Mouse (Mus musculus) lung, postnatal 0 days (tissue): ENCODE data around the gene Dnajc14. TPM values are rescaled to one million over a fixed set of nuclear protein-coding genes. Genes with fewer than 3 reads are reported as not detected.
A peak's percentile ranks its signal among the peaks of the same experiment; 100 is the strongest.
"Not testable (repeated sequence)": the region's sequence is repeated elsewhere in the genome, so short reads cannot be mapped to it uniquely, and the experiment has no call there.

Experiments
- ATAC-seq: fragments of 200-750 bp; cut with Nextera tagmentation; 2 replicates; pipeline ENCODE4 v1.8.0; 2017; ENCODE audit warnings: moderate library complexity
- DNase-seq: peaks from one replicate; pipeline ENCODE4 v3.0.0-alpha.2; 2016; ENCODE audit warnings: low spot score
- H3K27ac ChIP-seq: fragments of 300-500 bp; sonication (generic); 2 replicates; pipeline ENCODE4 v1.5.1; 2014; ENCODE audit warnings: antibody characterized with exemption, mild to moderate bottlenecking, low read length, mixed read lengths
- H3K27me3 ChIP-seq: fragments of 300-500 bp; sonication (generic); replicated peaks from 2 replicates; pipeline ENCODE4 v1.6.1; 2014; ENCODE audit warnings: low read length, mixed read lengths; ENCODE audit not compliant: insufficient read depth
- H3K36me3 ChIP-seq: fragments of 300-500 bp; sonication (generic); 2 replicates; pipeline ENCODE4 v1.6.1; 2014; ENCODE audit warnings: low read length, mixed read lengths; ENCODE audit not compliant: insufficient read depth
- H3K4me1 ChIP-seq: fragments of 300-500 bp; sonication (generic); 2 replicates; pipeline ENCODE4 v1.6.1; 2014; ENCODE audit warnings: antibody characterized with exemption, low read depth, low read length, mixed read lengths; ENCODE audit not compliant: insufficient read depth
- H3K4me2 ChIP-seq: fragments of 300-500 bp; sonication (generic); replicated peaks from 2 replicates; pipeline ENCODE4 v1.6.1; 2014; ENCODE audit warnings: low read depth, mild to moderate bottlenecking, low read length, moderate library complexity, mixed read lengths
- H3K4me3 ChIP-seq: fragments of 300-500 bp; sonication (generic); 2 replicates; pipeline ENCODE4 v1.5.1; 2014; ENCODE audit warnings: low read depth, low read length
- H3K9ac ChIP-seq: fragments of 300-500 bp; sonication (generic); replicated peaks from 2 replicates; pipeline ENCODE4 v1.6.1; 2014; ENCODE audit warnings: low read depth, mild to moderate bottlenecking
- H3K9me3 ChIP-seq: fragments of 300-500 bp; sonication (generic); 2 replicates; pipeline ENCODE4 v1.6.1; 2016; ENCODE audit warnings: low read length, mixed read lengths
- CTCF ChIP-seq: IDR thresholded peaks from 2 replicates; pipeline ENCODE4 v1.5.1; 2016; ENCODE audit warnings: antibody characterized with exemption, mild to moderate bottlenecking
- EP300 ChIP-seq: IDR thresholded peaks from 2 replicates; pipeline ENCODE4 v1.6.1; 2016; ENCODE audit warnings: antibody characterized with exemption, mild to moderate bottlenecking, control low read depth
- WGBS: fragments of 180-500 bp; shearing (Covaris S2); extraction: QIAGEN DNeasy Blood & Tissue Kit; methylation state at CpG from one replicate; pipeline ENCODE4 v1.1.7; 2014; 5-methylcytosine and 5-hydroxymethylcytosine counted together
- polyA plus RNA-seq: library from polyadenylated mRNA; unstranded; fragments of >200 nt; fragmentation: Nextera tagmentation; extraction: Ambion mirVana; gene quantifications from 2 replicates; pipeline ENCODE4 v1.2.1, GENCODE M21; 2015

Dnajc14 gene
- polyA plus RNA-seq, 1 experiment from 2014 or later: 44.0 TPM

DNA sequence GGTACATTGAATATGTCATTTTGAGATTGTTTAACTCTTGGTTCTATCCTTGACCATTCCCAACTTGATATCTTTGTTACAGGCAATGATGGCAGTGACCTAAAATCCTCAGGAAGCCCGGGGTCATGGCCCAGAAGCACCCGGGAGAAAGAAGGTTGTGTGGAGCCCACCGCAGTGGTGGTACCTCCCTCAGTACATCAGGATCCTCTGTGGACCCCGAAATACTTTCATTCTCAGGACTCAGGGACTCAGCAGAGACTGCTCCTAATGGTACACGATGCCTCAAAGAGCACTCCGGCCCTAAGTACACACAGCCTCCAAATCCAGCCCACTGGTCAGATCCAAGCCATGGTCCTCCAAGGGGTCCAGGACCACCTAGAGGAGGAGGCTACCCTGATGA, 2.2 kb downstream of the Dnajc14 start:
- peak overlapping the region; percentile 91; the same call in 1 of the 2 replicates for H3K27ac ChIP-seq
- 48% methylated on average over 6 of the region's 6 CpGs for WGBS
- peaks cover 1% of the 10 kb centered on the region; the same call in 1 of the 2 replicates for H3K36me3 ChIP-seq
- peaks cover 33% of the 10 kb centered on the region for H3K4me1 ChIP-seq
- H3K27me3 ChIP-seq: no peaks in the 10 kb centered on the region
- no peaks in the 10 kb centered on the region for H3K9me3 ChIP-seq
- DNase-seq: no peak
- no peak for TF ChIP-seq CTCF
- no peak for TF ChIP-seq EP300
- ATAC-seq: no peak
- H3K4me3 ChIP-seq: peak overlapping the region; percentile 73
- H3K4me2 ChIP-seq: peak overlapping the region; percentile 79
- peak overlapping the region; percentile 51 for H3K9ac ChIP-seq

- peak overlapping the region; percentile 79 for H3K4me2 ChIP-seq
- H3K27me3 ChIP-seq: no peaks in the 10 kb centered on the region
- DNase-seq: no peak
- no peak overlapping the region for H3K4me3 ChIP-seq
- H3K27ac ChIP-seq: no peak overlapping the region
- peaks cover 33% of the 10 kb centered on the region for H3K4me1 ChIP-seq
- 87% methylated on average over 8 of the region's 8 CpGs for WGBS
- TF ChIP-seq EP300: no peak
- peak overlapping the region; percentile 13; the same call in 1 of the 2 replicates for H3K9ac ChIP-seq
- no peaks in the 10 kb centered on the region for H3K36me3 ChIP-seq
- no peak for ATAC-seq
- no peaks in the 10 kb centered on the region for H3K9me3 ChIP-seq
Measured at GRCm38 (mm10) chr10:128807018-128807417, 3.2 kb downstream of the Dnajc14 start.

- DNase-seq (no peak), ATAC-seq (no peak)
- no peak within 1 kb of the TSS for H3K4me2 ChIP-seq
- H3K9ac ChIP-seq: no peak within 1 kb of the TSS
- H3K27me3 ChIP-seq: no peaks in the 10 kb centered on the region
- no peak within 1 kb of the TSS for H3K4me3 ChIP-seq
- no peak for TF ChIP-seq CTCF
- no peak within 1 kb of the TSS for H3K27ac ChIP-seq
- no peaks in the 10 kb centered on the region for H3K9me3 ChIP-seq
- 82% methylated on average over 13 of the region's 13 CpGs for WGBS
- no peaks in the 10 kb centered on the region for H3K4me1 ChIP-seq
- peaks cover 24% of the 10 kb centered on the region; the same call in 1 of the 2 replicates for H3K36me3 ChIP-seq
Measured at GRCm38 (mm10) chr10:128817033-128817432, 13.2 kb downstream of the Dnajc14 start, which contains the start of gene Sarnp. Sarnp (plus strand) TSS chr10:128817333.

DNA sequence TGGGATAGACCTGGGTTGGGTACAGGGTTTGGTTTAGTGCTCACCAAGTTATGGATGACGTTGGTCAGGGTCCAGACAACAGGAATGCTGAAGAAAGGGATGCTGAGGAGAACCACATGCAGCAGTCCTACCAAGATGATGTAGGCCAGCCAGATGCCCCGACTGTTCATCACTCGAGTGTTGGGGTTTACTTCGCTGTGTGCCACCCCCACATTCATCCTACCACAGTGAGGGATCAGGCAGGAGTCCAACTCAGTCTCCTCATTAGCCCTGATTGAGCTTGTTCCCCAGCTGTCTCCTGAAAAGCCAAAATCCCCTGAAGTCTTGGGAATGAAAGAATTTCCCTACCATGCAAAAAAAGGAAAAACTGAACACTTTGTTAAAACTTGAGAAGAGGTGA, 16.4 kb downstream of the Dnajc14 start:
- Histone ChIP-seq H3K27me3 (no peaks in the 10 kb centered on the region), H3K36me3 (peaks cover 16% of the 10 kb centered on the region; the same call in 1 of the 2 replicates), H3K9ac (no peak overlapping the region), H3K4me2 (no peak overlapping the region), H3K4me1 (peaks cover 6% of the 10 kb centered on the region; the same call in 1 of the 2 replicates), H3K9me3 (no peaks in the 10 kb centered on the region), H3K4me3 (no peak overlapping the region), H3K27ac (no peak overlapping the region)
- TF ChIP-seq CTCF: no peak
- TF ChIP-seq EP300: no peak
- no peak for DNase-seq
- no peak for ATAC-seq
- WGBS: 75% methylated on average over 4 of the region's 4 CpGs

DNA sequence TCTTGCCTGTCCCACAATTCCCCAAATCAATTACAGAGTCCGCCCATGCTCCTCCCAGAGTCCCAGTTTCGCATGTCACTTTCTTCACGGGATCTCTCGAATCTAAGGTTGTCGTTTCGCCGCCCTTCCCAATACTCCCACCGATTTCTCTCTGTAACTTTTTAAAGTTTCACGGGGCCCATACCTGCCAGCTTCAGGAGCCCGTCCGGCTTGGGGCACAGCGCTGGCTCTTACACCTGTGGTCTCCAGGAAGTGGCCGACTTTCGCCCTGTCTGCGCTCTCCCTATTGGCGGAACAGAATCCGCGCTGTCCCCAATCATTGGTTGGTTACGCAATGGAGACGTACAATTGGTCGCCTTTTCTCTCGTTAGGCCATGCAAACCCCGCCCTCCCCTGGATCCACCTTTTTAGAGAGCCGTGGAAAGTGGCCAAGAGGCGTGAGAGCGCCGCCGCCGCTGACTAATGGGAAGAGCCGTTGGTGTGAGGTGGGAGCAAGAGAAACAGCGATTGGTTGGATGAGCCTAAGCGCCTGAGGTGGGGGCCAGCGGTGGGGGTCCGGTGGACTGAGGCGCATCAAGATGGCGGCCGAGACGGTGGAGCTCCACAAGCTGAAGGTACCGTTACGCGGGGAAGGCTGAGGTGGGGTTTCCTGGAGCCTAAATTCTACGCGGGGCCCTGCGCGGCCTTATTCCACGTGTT, 17.6 kb downstream of the Dnajc14 start, which contains the start of gene Ormdl2:
Gene Ormdl2 (minus strand): TSS at position 288 of the 699 bp plus-strand sequence.
- ATAC-seq: peak; percentile 99
- peak within 1 kb of the TSS; percentile 68 for H3K4me2 ChIP-seq
- peak; percentile 80 for TF ChIP-seq EP300
- peak; percentile 26 for TF ChIP-seq CTCF
- peaks cover 16% of the 10 kb centered on the region; the same call in 1 of the 2 replicates for H3K36me3 ChIP-seq
- no peaks in the 10 kb centered on the region for H3K27me3 ChIP-seq
- no peaks in the 10 kb centered on the region for H3K9me3 ChIP-seq
- peaks cover 6% of the 10 kb centered on the region; the same call in 1 of the 2 replicates for H3K4me1 ChIP-seq
- H3K4me3 ChIP-seq: peak within 1 kb of the TSS; percentile 63
- peak within 1 kb of the TSS; percentile 62; the same call in 1 of the 2 replicates for H3K27ac ChIP-seq
- peak within 1 kb of the TSS; percentile 75 for H3K9ac ChIP-seq
- under 1% methylated on average over 46 of the region's 46 CpGs for WGBS
- peak; percentile 100 for DNase-seq

DNA sequence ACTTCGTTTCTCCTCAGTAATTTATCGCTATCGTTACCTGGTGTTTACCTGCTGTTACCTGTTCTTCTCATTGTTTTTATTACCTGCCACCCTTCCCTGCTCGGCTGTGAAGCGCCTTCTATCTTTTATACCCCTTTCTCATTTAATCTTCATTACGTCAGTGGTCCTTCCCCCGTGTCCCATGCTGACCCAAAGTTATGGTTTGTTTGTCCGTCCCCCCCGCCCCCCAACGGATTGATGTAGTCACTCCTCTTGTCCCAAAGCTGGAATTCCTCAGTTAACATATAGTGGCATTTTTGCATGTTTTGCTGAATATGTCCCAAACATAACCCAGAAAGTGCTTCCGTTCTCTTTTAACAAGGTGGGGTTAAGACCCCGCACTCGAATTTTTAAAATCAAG, 18.3 kb downstream of the Dnajc14 start:
- 3% methylated on average over 13 of the region's 13 CpGs for WGBS
- Histone ChIP-seq H3K27me3 (no peaks in the 10 kb centered on the region), H3K9me3 (no peaks in the 10 kb centered on the region), H3K4me2 (peak overlapping the region; percentile 68), H3K4me1 (peaks cover 6% of the 10 kb centered on the region; the same call in 1 of the 2 replicates), H3K9ac (peak overlapping the region; percentile 75), H3K4me3 (peak overlapping the region; percentile 63), H3K27ac (peak overlapping the region; percentile 33; the same call in 1 of the 2 replicates), H3K36me3 (peaks cover 10% of the 10 kb centered on the region; the same call in 1 of the 2 replicates)
- TF ChIP-seq EP300: no peak
- TF ChIP-seq CTCF: no peak; the same call in 1 of the 2 replicates
- DNase-seq (peak; percentile 17), ATAC-seq (no peak)

- H3K4me3 ChIP-seq, DNase-seq, H3K27me3 ChIP-seq, H3K9me3 ChIP-seq, H3K9ac ChIP-seq, H3K36me3 ChIP-seq, H3K27ac ChIP-seq, H3K4me1 ChIP-seq, ATAC-seq, H3K4me2 ChIP-seq: not testable (repeated sequence)
- WGBS: 63% methylated on average over 4 of the region's 4 CpGs
Measured at GRCm38 (mm10) chr10:128823087-128823486, 19.2 kb downstream of the Dnajc14 start.
